Mouse (Mus musculus) embryonic fibroblast, embryonic 13.5 days (primary cell): ENCODE measurements around the gene Vmn1r104. TPM values are rescaled to one million over a fixed set of nuclear protein-coding genes. Genes with fewer than 3 reads are reported as not detected.
"Not testable (repeated sequence)": the region's sequence is repeated elsewhere in the genome, so short reads cannot be mapped to it uniquely, and the experiment has no call there.

Experiments used
- H3K27ac ChIP-seq: 2 replicates; pipeline ENCODE4 v1.5.1; 2012; ENCODE audit warnings: low read length, control low read depth, inconsistent platforms; ENCODE audit not compliant: insufficient read depth
- H3K4me1 ChIP-seq: 2 replicates; pipeline ENCODE4 v1.6.1; 2011; ENCODE audit warnings: low read length; ENCODE audit not compliant: control insufficient read depth, insufficient read depth
- H3K4me3 ChIP-seq: 2 replicates; pipeline ENCODE4 v1.5.1; 2011; ENCODE audit warnings: mild to moderate bottlenecking, control low read depth, low read length; ENCODE audit not compliant: insufficient read depth
- polyA plus RNA-seq: library from polyadenylated mRNA; stranded (reverse); fragments of >200 nt; gene quantifications from 2 replicates; pipeline ENCODE4 v1.2.4, GENCODE M21; 2011; ENCODE audit warnings: low read depth; ENCODE audit not compliant: missing spikeins, insufficient read length

Vmn1r104 gene
- polyA plus RNA-seq, result not detected in 2 replicates

GRCm38 (mm10) chr7:20533537-20533936 is at the start of gene Vmn1r104:
Gene Vmn1r104, plus strand, starts transcription at chr7:20533837.
- not testable (repeated sequence) for H3K27ac ChIP-seq, H3K4me3 ChIP-seq

GRCm38 (mm10) chr7:20510434-20510833 is 23.2 kb upstream of the Vmn1r104 start, which contains the start of gene Vmn1r103:
Gene Vmn1r103, minus strand, starts transcription at chr7:20510534.
- not testable (repeated sequence) for H3K4me3 ChIP-seq, H3K4me1 ChIP-seq, H3K27ac ChIP-seq

More at GRCm38 (mm10) chr7:20533537-20533936, at the start of gene Vmn1r104:
- not testable (repeated sequence) for H3K4me1 ChIP-seq

GRCm38 (mm10) chr7:20545657-20546056 is 12.0 kb downstream of the Vmn1r104 start, which contains the start of gene Gm5726:
Gene Gm5726, minus strand, starts transcription at chr7:20545757.
- H3K4me3 ChIP-seq, H3K4me1 ChIP-seq, H3K27ac ChIP-seq: not testable (repeated sequence)

DNA sequence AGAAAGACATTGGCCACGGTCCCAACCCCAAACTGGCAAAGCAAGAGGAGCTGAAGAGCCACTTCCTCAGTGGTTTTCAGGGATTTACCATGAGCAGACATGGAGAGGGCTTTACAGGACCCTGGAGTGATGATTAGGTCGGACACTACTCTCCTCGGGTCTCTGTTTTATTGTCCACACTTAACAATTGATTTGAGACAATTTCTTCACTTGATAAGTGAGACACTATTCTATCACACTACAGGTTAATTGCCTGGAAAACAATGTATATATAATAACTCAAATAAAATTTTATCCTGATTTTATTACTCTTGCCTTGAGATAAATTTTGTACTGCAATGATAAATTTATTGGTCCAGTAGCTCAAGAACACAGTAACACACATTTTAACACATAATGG is 42.5 kb downstream of the Vmn1r104 start, which contains the start of gene Gm4141:
Gene Gm4141 (minus strand): TSS at position 101 of the 400 bp plus-strand sequence.
- H3K27ac ChIP-seq, H3K4me1 ChIP-seq, H3K4me3 ChIP-seq: not testable (repeated sequence)

Other genes with a start within 250 kb of the Vmn1r104 start
- gene Gm4133, start 199.8 kb upstream of the Vmn1r104 start, polyA plus RNA-seq, result not detected in 2 replicates
- gene Gm5728, start 158.4 kb upstream of the Vmn1r104 start, polyA plus RNA-seq, result not detected in 2 replicates
- gene Vmn1r100, start 115.9 kb upstream of the Vmn1r104 start, polyA plus RNA-seq, result not detected in 2 replicates
- gene Vmn1r101, start 91.2 kb upstream of the Vmn1r104 start, polyA plus RNA-seq, result not detected in 2 replicates
- not detected in 2 replicates for gene Gm10670, start 58.9 kb upstream of the Vmn1r104 start, polyA plus RNA-seq
- not detected in 2 replicates for gene Vmn1r103, start 23.3 kb upstream of the Vmn1r104 start, polyA plus RNA-seq
- gene Gm5726, start 11.9 kb downstream of the Vmn1r104 start, polyA plus RNA-seq, result not detected in 2 replicates
- gene Gm4141, start 42.4 kb downstream of the Vmn1r104 start, polyA plus RNA-seq, result not detected in 2 replicates
- gene Gm4513, start 65.2 kb downstream of the Vmn1r104 start, polyA plus RNA-seq, result not detected in 2 replicates
- not detected in 2 replicates for gene Vmn1r107, start 135.1 kb downstream of the Vmn1r104 start, polyA plus RNA-seq
- not detected in 2 replicates for gene Vmn1r111, start 169.4 kb downstream of the Vmn1r104 start, polyA plus RNA-seq
- gene Gm10668, start 196.8 kb downstream of the Vmn1r104 start, polyA plus RNA-seq, result not detected in 2 replicates
- not detected in 2 replicates for gene Vmn1r112, start 237.3 kb downstream of the Vmn1r104 start, polyA plus RNA-seq